Comparison of ENCODE assay signal across 8 mouse cellular contexts in the genomic region with DNA sequence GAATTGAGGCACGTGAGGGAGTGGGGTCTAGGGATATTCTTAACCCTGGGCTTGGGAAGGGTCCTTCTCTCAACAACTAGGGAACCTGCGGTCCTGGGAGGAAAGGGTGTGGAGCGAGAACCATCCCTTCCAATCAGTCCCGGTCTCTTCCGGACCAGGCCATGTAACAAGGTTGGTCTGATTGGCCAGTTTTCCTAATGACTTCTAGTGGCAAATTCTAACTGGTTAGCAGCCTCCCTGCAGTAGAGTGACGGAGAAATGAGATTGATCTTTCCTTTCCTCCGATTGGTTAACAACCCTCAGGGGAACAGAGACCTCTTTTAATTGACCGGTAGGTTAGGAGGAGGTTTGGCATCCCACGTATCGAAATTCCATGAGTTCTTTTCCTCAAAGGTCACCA. TPM values are rescaled to one million over a fixed set of nuclear protein-coding genes. Genes with fewer than 3 reads are reported as not detected.
A peak's percentile ranks its signal among the peaks of the same experiment; 100 is the strongest.
DNase-seq lines count a peak whose midpoint lies in the region; ATAC-seq and TF ChIP-seq lines count a peak whose summit lies in the region.

No protein-coding gene starts in this region.

- ATAC-seq in cerebellum, adult (ENCODE audit: insufficient number of reproducible peaks, low FRiP score, low TSS enrichment) = 0 out of 2 replicates have a peak, but pooled peaks have one; percentile 28
- peak; percentile 39 for ATAC-seq in forebrain, embryonic 15.5 days (replicated peaks)
- ATAC-seq in liver, embryonic 14.5 days (ENCODE audit: insufficient read depth) = no peak
- ATAC-seq in neural tube, embryonic 14.5 days (ENCODE audit: low read depth) = peak; percentile 25; the same call in 1 of the 2 replicates

- H3K4me1 ChIP-seq in forebrain, embryonic 15.5 days = peaks cover 40% of the 10 kb centered on the region
- peaks cover 8 to 27% of the 10 kb centered on the region in 2 experiments; a peak in 3 of 4 replicates for H3K4me1 ChIP-seq in liver, embryonic 14.5 days (replicated peaks; ENCODE audit: control insufficient read depth in 2 of 2, insufficient read depth in 2 of 2, low read length in 1 of 2)
- peaks cover 21% of the 10 kb centered on the region for H3K4me1 ChIP-seq in neural tube, embryonic 14.5 days (ENCODE audit: control insufficient read depth, insufficient read depth, low read length)

- DNase-seq in 3T3-L1 (ENCODE audit: low read depth, low spot score) = peak; percentile 82
- peak; percentile 77 to 81 for DNase-seq in heart, postnatal 10 days
- peak; percentile 48 to 81 for DNase-seq in kidney, postnatal 25 days
- peak in 1 of 3 experiments; percentile 17 for DNase-seq in liver, embryonic 14.5 days (ENCODE audit: low read depth in 3 of 3, low spot score in 3 of 3)
- no peak for DNase-seq in spleen, postnatal 10 days (ENCODE audit: low spot score in 2 of 2)

- peak overlapping the region; percentile 98 for H3K27ac ChIP-seq in forebrain, embryonic 15.5 days (replicated peaks)
- H3K27ac ChIP-seq in liver, embryonic 14.5 days = no peak overlapping the region
- peak overlapping the region; percentile 62 for H3K27ac ChIP-seq in neural tube, embryonic 14.5 days (ENCODE audit: low read depth, low read length)

- WGBS in forebrain, embryonic 15.5 days = 3% methylated on average over 10 of the region's 10 CpGs
- 8% methylated on average over 10 of the region's 10 CpGs for WGBS in liver, embryonic 14.5 days (ENCODE audit: insufficient replicate concordance)
- 2% methylated on average over 10 of the region's 10 CpGs for WGBS in neural tube, embryonic 14.5 days

- H3K27me3 ChIP-seq in forebrain, embryonic 15.5 days = no peaks in the 10 kb centered on the region
- H3K27me3 ChIP-seq in liver, embryonic 14.5 days (ENCODE audit: control insufficient read depth, insufficient read depth, low read length) = peaks cover 28% of the 10 kb centered on the region
- no peaks in the 10 kb centered on the region for H3K27me3 ChIP-seq in neural tube, embryonic 14.5 days (ENCODE audit: control insufficient read depth, insufficient read depth, low read length)

- TF ChIP-seq EP300 in liver, embryonic 14.5 days (IDR thresholded peaks at IDR 0.05; ENCODE audit: low read depth) = no peak

- H3K36me3 ChIP-seq in forebrain, embryonic 15.5 days = no peaks in the 10 kb centered on the region
- no peaks in the 10 kb centered on the region for H3K36me3 ChIP-seq in liver, embryonic 14.5 days (replicated peaks; ENCODE audit: control insufficient read depth, insufficient read depth, low read depth)
- H3K36me3 ChIP-seq in neural tube, embryonic 14.5 days (ENCODE audit: control insufficient read depth, insufficient read depth, low read length) = no peaks in the 10 kb centered on the region

- no peaks in the 10 kb centered on the region for H3K9me3 ChIP-seq in forebrain, embryonic 15.5 days
- no peaks in the 10 kb centered on the region for H3K9me3 ChIP-seq in liver, embryonic 14.5 days (ENCODE audit: control insufficient read depth, low read length)
- no peaks in the 10 kb centered on the region for H3K9me3 ChIP-seq in neural tube, embryonic 14.5 days (ENCODE audit: control insufficient read depth, low read length)

- H3K9ac ChIP-seq in forebrain, embryonic 15.5 days (replicated peaks) = no peak overlapping the region
- no peak overlapping the region for H3K9ac ChIP-seq in liver, embryonic 14.5 days (replicated peaks)
- H3K9ac ChIP-seq in neural tube, embryonic 14.5 days (replicated peaks; ENCODE audit: low read depth, low read length) = no peak overlapping the region

- intact Hi-C loops in heart, postnatal 10 days (cut with DNase I) = no loop called here

- H3K4me3 ChIP-seq in forebrain, embryonic 15.5 days = peak overlapping the region; percentile 25
- H3K4me3 ChIP-seq in liver, embryonic 14.5 days (ENCODE audit: insufficient read depth in 1 of 2, low read depth in 2 of 2, low read length in 2 of 2) = no peak overlapping the region
- H3K4me3 ChIP-seq in neural tube, embryonic 14.5 days (ENCODE audit: low read depth, low read length) = peak overlapping the region; percentile 7; the same call in 1 of the 2 replicates

- no peak for TF ChIP-seq CTCF in liver, embryonic 14.5 days (IDR thresholded peaks at IDR 0.05; ENCODE audit: low read depth)

- H3K4me2 ChIP-seq in forebrain, embryonic 15.5 days (replicated peaks) = peak overlapping the region; percentile 73
- peak overlapping the region; percentile 39 for H3K4me2 ChIP-seq in liver, embryonic 14.5 days (ENCODE audit: low read depth)
- peak overlapping the region; percentile 71 for H3K4me2 ChIP-seq in neural tube, embryonic 14.5 days (ENCODE audit: low read depth, low read length)

RNA-seq across cellular contexts. Expression of gene Atp5g2, which starts 1.4 kb away (rescaled TPM):
- polyA plus RNA-seq in forebrain, embryonic 15.5 days (2015; fragmentation: Nextera tagmentation; extraction: Ambion mirVana) = 56.8 and 62.4 TPM in 2 replicates
- total RNA-seq in heart, postnatal 10 days (2021) = 10 to 100 TPM; 31.1 to 47.4 TPM
- 126 and 227 TPM in 2 replicates for polyA plus RNA-seq in liver, embryonic 14.5 days (2012; rRNA removed)
- polyA plus RNA-seq in liver, embryonic 14.5 days (2014; fragmentation: Nextera tagmentation; extraction: Ambion mirVana) = 38.4 and 42.3 TPM in 2 replicates
- 44.6 and 47.5 TPM in 2 replicates for polyA plus RNA-seq in neural tube, embryonic 14.5 days (2014; fragmentation: Nextera tagmentation; extraction: Ambion mirVana)

RNA-seq across cellular contexts. Expression of gene Atf7, which starts 48.3 kb away (rescaled TPM):
- polyA plus RNA-seq in forebrain, embryonic 15.5 days (2015; fragmentation: Nextera tagmentation; extraction: Ambion mirVana) = 24.6 and 25.1 TPM in 2 replicates
- 10 to 100 TPM; 71.3 to 79.2 TPM for total RNA-seq in heart, postnatal 10 days (2021)
- 12.3 and 15.8 TPM in 2 replicates for polyA plus RNA-seq in liver, embryonic 14.5 days (2012; rRNA removed)
- polyA plus RNA-seq in liver, embryonic 14.5 days (2014; fragmentation: Nextera tagmentation; extraction: Ambion mirVana) = 6.8 and 7.3 TPM in 2 replicates
- 13.3 and 16.2 TPM in 2 replicates for polyA plus RNA-seq in neural tube, embryonic 14.5 days (2014; fragmentation: Nextera tagmentation; extraction: Ambion mirVana)

RNA-seq across cellular contexts. Expression of gene Calcoco1, which starts 48.4 kb away (rescaled TPM):
- 72.1 and 74.5 TPM in 2 replicates for polyA plus RNA-seq in forebrain, embryonic 15.5 days (2015; fragmentation: Nextera tagmentation; extraction: Ambion mirVana)
- 100 to 1,000 TPM in 1 of 2 experiments, 10 to 100 TPM in 1; 90.9 to 100 TPM for total RNA-seq in heart, postnatal 10 days (2021)
- 5.6 and 5.7 TPM in 2 replicates for polyA plus RNA-seq in liver, embryonic 14.5 days (2012; rRNA removed)
- polyA plus RNA-seq in liver, embryonic 14.5 days (2014; fragmentation: Nextera tagmentation; extraction: Ambion mirVana) = 8.4 TPM in 2 replicates
- 23.5 and 29.3 TPM in 2 replicates for polyA plus RNA-seq in neural tube, embryonic 14.5 days (2014; fragmentation: Nextera tagmentation; extraction: Ambion mirVana)

RNA-seq across cellular contexts. Expression of gene Gm28047, which starts 48.7 kb away (rescaled TPM):
- not detected in 2 replicates for polyA plus RNA-seq in forebrain, embryonic 15.5 days (2015; fragmentation: Nextera tagmentation; extraction: Ambion mirVana)
- total RNA-seq in heart, postnatal 10 days (2021) = 1 to 10 TPM in 1 of 2 experiments, not detected in 1; 1.2 TPM
- polyA plus RNA-seq in liver, embryonic 14.5 days (2012; rRNA removed) = not detected in 2 replicates
- not detected in 2 replicates for polyA plus RNA-seq in liver, embryonic 14.5 days (2014; fragmentation: Nextera tagmentation; extraction: Ambion mirVana)
- not detected in 2 replicates for polyA plus RNA-seq in neural tube, embryonic 14.5 days (2014; fragmentation: Nextera tagmentation; extraction: Ambion mirVana)

Comparison
In these comparisons a context has a peak if more than half of its experiments do, and no peak if none do; other contexts are left out.
1. DNase-seq: peak in 3T3-L1 (single experiment), heart, postnatal 10 days (2 of 2) and kidney, postnatal 25 days (2 of 2); none in spleen, postnatal 10 days (0 of 2).
2. H3K4me3 ChIP-seq: peak in forebrain, embryonic 15.5 days (single experiment) and neural tube, embryonic 14.5 days (single experiment); none in liver, embryonic 14.5 days (0 of 2).
3. Peak in every context shown above with its lines, with median percentiles within 50 percentile points of each other: H3K4me2 ChIP-seq.